Mouse (Mus musculus) neural tube, embryonic 13.5 days (tissue): ENCODE measurements around the gene Dhx34. TPM values are rescaled to one million over a fixed set of nuclear protein-coding genes. Genes with fewer than 3 reads are reported as not detected.

ENCODE experiments used
- ATAC-seq: fragments of 200-750 bp; cut with Nextera tagmentation; 2 replicates; pipeline ENCODE4 v1.8.0; 2017; ENCODE audit warnings: low read depth, mild to moderate bottlenecking, moderate TSS enrichment, moderate library complexity
- H3K27ac ChIP-seq: fragments of 300-500 bp; sonication (generic); replicated peaks from 2 replicates; pipeline ENCODE4 v1.5.1; 2015; ENCODE audit warnings: moderate library complexity, mild to moderate bottlenecking, inconsistent platforms
- H3K27me3 ChIP-seq: fragments of 300-500 bp; sonication (generic); 2 replicates; pipeline ENCODE4 v1.6.1; 2015; ENCODE audit warnings: mild to moderate bottlenecking, inconsistent platforms
- H3K36me3 ChIP-seq: fragments of 300-500 bp; sonication (generic); 2 replicates; pipeline ENCODE4 v1.6.1; 2015; ENCODE audit warnings: mild to moderate bottlenecking, inconsistent platforms
- H3K4me1 ChIP-seq: fragments of 300-500 bp; sonication (generic); replicated peaks from 2 replicates; pipeline ENCODE4 v1.6.1; 2015; ENCODE audit warnings: inconsistent platforms
- H3K4me2 ChIP-seq: fragments of 300-500 bp; sonication (generic); 2 replicates; pipeline ENCODE4 v1.6.1; 2015; ENCODE audit warnings: inconsistent platforms, mild to moderate bottlenecking, moderate library complexity
- H3K4me3 ChIP-seq: fragments of 300-500 bp; sonication (generic); 2 replicates; pipeline ENCODE4 v1.5.1; 2015; ENCODE audit warnings: mild to moderate bottlenecking, inconsistent platforms
- H3K9ac ChIP-seq: fragments of 300-500 bp; sonication (generic); 2 replicates; pipeline ENCODE4 v1.6.1; 2015; ENCODE audit warnings: moderate library complexity, mild to moderate bottlenecking, inconsistent platforms
- H3K9me3 ChIP-seq: fragments of 300-500 bp; sonication (generic); 2 replicates; pipeline ENCODE4 v1.6.1; 2016; ENCODE audit warnings: inconsistent platforms
- WGBS: fragments of 180-500 bp; shearing (Covaris S2); methylation state at CpG from one replicate; pipeline ENCODE4 v1.1.7; 2015; 5-methylcytosine and 5-hydroxymethylcytosine counted together
- polyA plus RNA-seq: library from polyadenylated mRNA; unstranded; fragments of >200 nt; fragmentation: Nextera tagmentation; extraction: Ambion mirVana; gene quantifications from 2 replicates; pipeline ENCODE4 v1.2.1, GENCODE M21; 2015

The Dhx34 gene
- polyA plus RNA-seq, 1 experiment from 2014 or later = 11.3 TPM

DNA sequence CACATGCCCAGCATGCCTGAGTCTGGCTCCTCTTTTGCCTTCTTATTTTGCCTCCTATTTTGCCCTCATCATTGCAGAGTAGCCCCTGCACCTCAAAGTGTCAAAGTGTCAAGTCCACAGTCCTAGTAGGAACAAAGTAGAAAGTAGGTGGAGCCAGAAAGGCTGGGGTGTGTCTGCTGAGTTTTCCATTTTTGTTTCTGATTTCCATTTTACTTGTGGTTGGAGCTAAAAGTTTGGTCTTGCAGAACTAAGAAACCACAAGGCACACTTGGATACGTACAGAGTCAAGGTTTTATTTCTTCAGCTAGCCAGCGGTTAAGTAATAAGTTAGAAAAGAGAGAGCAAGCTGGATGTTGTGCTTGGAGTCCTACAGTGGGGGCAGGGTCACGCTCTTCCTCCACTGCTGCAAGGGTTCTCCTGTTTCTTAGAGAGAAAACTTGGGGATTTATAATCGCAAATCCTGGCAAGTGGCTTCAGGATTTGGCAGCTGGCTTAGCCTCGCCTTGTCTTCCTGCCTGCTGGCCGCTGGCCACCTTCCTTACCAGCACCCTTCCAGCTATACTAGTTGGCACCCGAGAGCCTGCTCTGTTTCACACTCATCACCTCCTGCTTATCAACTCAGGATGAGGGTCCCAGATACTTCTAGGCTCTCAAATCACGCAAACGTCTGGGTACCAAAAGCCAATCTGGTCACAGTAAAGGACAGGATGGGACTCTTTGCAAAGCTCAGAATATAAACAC is 66.5 kb downstream of the Dhx34 start:
- Histone ChIP-seq H3K27me3 (peaks cover 8% of the 10 kb centered on the region), H3K9me3 (no peaks in the 10 kb centered on the region), H3K4me2 (no peak overlapping the region), H3K9ac (0 out of 2 replicates have a peak overlapping the region, but pooled peaks have one; percentile 22), H3K4me1 (peaks cover 15% of the 10 kb centered on the region), H3K36me3 (peaks cover 37% of the 10 kb centered on the region), H3K4me3 (no peak overlapping the region), H3K27ac (no peak overlapping the region)
- 84% methylated on average over 9 of the region's 9 CpGs for WGBS
- ATAC-seq = no peak

DNA sequence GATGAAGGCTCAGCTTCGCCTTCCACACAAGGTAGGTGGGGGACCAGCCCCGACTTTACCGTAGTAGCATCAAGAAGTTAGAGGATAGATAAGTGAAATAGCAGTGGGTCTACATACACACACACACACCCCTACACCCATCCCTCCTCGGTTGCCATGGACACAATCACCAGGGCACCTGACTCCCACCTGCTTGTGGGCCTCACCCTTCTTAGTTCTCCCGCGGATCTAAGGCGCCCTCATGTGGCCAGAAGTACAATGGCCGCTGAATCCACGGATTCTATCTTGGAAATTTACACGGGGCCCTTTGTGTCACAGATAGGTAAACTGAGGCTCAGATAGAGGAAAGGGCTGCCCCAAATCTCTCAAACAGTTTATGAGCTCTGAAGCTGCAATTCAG is 68.3 kb downstream of the Dhx34 start:
- peak; percentile 79 for ATAC-seq
- Histone ChIP-seq H3K4me3 (no peak overlapping the region), H3K27ac (no peak overlapping the region), H3K36me3 (peaks cover 42% of the 10 kb centered on the region), H3K9me3 (no peaks in the 10 kb centered on the region), H3K4me1 (peaks cover 6% of the 10 kb centered on the region), H3K9ac (no peak overlapping the region), H3K4me2 (no peak overlapping the region), H3K27me3 (peaks cover 7% of the 10 kb centered on the region)
- WGBS = 16% methylated on average over 10 of the region's 10 CpGs

DNA sequence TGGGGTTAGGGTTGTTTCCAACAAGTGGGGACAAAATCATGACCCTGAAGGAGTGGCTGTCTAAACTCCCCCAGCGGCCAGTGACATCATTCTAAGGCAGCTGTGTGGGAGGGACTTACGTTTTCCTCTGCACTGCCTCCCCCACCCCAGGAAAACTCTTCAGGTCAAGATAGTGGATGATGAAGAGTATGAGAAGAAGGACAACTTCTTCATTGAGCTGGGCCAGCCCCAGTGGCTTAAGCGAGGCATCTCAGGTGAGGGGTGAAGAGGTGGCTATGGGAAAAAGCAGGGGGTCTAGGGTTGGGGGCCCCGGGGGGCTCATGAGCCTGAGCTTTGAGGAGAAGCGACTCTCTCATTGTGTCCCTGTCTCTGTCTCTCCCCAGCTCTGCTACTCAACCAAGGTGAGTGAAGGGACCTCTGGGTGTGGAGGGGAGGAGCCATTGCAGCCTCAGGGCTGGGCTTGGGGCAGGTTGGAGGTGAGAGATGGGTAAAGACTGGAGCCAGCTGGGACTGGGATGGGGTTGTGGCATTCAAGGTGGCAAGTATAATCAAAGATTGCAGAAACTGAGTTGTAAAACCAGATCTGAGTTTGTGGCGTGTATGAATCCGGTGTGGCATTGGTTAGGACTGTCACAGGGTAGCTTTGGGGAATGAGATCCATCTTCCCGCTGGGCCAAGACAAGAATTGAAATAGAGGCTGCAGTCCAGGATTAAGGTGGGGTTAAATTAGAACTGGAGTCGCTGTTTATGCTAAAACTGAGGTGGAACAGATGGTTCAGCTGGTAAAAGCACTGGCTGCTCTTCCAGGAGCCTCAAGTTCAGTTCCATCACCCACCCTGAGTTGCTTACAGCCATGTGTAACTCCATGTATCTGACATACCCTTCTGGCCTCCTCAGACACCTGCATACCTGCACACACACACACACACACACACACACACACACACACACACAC is 71.4 kb downstream of the Dhx34 start:
- no peak overlapping the region for H3K27ac ChIP-seq
- no peaks in the 10 kb centered on the region for H3K9me3 ChIP-seq
- WGBS = 77% methylated on average over 9 of the region's 9 CpGs

DNA sequence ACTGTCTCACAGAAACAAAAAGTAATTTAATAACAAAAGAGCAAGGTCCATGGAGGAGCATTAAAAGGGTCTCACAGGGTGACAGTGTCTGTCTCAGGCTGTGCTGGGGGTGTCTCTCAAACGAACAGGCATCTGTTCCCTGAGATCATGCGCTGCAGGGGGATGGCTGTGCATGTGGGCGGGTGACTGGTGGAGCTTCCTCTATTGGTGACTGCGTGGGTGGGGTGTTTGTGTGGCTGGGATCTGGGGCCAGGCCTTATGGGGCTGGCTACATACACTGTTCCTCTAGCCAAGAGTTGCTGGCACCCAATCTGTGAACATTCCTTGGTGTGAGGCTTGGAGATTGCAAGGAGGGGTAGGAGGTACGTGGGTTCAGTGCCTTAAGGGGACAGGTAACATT is 72.6 kb downstream of the Dhx34 start:
- Histone ChIP-seq H3K4me2 (no peak overlapping the region), H3K4me1 (peaks cover 22% of the 10 kb centered on the region), H3K4me3 (no peak overlapping the region), H3K27ac (no peak overlapping the region), H3K36me3 (peaks cover 38% of the 10 kb centered on the region), H3K9ac (no peak overlapping the region), H3K27me3 (no peaks in the 10 kb centered on the region), H3K9me3 (no peaks in the 10 kb centered on the region)
- no peak for ATAC-seq
- 56% methylated on average over 5 of the region's 5 CpGs for WGBS

More for the DNA sequence above, 71.4 kb downstream of the Dhx34 start:
- ATAC-seq = no peak
- Histone ChIP-seq H3K27me3 (no peaks in the 10 kb centered on the region), H3K9ac (no peak overlapping the region), H3K36me3 (peaks cover 39% of the 10 kb centered on the region), H3K4me1 (peaks cover 22% of the 10 kb centered on the region), H3K4me2 (no peak overlapping the region), H3K4me3 (no peak overlapping the region)

DNA sequence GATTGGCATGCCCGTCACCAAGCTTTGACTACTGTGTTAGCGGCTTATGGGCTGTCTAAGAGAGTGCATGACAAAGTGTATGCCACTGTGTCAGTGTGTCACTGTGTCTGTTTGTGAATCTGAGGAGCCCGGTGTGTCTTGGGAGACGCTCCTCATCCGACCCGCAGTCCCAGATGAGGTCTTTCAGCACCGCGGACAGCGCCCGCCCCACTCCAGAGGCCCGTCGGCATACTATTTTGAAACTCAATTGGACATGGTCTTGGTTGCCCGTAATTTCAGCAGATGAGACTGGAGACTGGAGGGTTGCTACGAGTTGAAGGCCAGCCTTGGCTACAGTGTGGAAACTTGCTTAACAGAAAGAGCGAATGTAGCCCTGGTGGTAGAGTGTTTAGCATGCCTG is 74.2 kb downstream of the Dhx34 start:
- H3K4me3 ChIP-seq = no peak overlapping the region
- H3K27me3 ChIP-seq = no peaks in the 10 kb centered on the region
- WGBS = 14% methylated on average over 15 of the region's 15 CpGs
- H3K9me3 ChIP-seq = no peaks in the 10 kb centered on the region
- H3K9ac ChIP-seq = no peak overlapping the region
- no peak overlapping the region for H3K27ac ChIP-seq
- no peak for ATAC-seq
- H3K4me2 ChIP-seq = no peak overlapping the region
- H3K4me1 ChIP-seq = peaks cover 17% of the 10 kb centered on the region
- H3K36me3 ChIP-seq = peaks cover 46% of the 10 kb centered on the region

Other genes with a start within 250 kb of the Dhx34 start
- gene Bicra, start 174.1 kb downstream of the Dhx34 start, polyA plus RNA-seq = 8.4 and 9.2 TPM in 2 replicates
- 0.04 and 0.10 TPM in 2 replicates for gene Zfp541, start 160.2 kb downstream of the Dhx34 start, polyA plus RNA-seq
- gene Napa, start 123.6 kb downstream of the Dhx34 start, polyA plus RNA-seq = 235 and 247 TPM in 2 replicates
- 37.9 and 41.4 TPM in 2 replicates for gene Kptn, start 102.1 kb downstream of the Dhx34 start, polyA plus RNA-seq
- 1.1 and 1.4 TPM in 2 replicates for gene Slc8a2, start 92.2 kb downstream of the Dhx34 start, polyA plus RNA-seq
- 139 and 161 TPM in 2 replicates for gene Meis3, start 46.9 kb downstream of the Dhx34 start, polyA plus RNA-seq
- 0.15 TPM in 1 of 2 replicates, not detected in the other for gene C5ar2, start 22.1 kb upstream of the Dhx34 start, polyA plus RNA-seq
- 2.3 and 2.8 TPM in 2 replicates for gene C5ar1, start 37.5 kb upstream of the Dhx34 start, polyA plus RNA-seq
- 30.0 and 39.3 TPM in 2 replicates for gene Inafm1, start 51.6 kb upstream of the Dhx34 start, polyA plus RNA-seq
- gene Ccdc9, start 64.8 kb upstream of the Dhx34 start, polyA plus RNA-seq = 31.2 and 35.4 TPM in 2 replicates
- gene Bbc3, start 86.4 kb upstream of the Dhx34 start, polyA plus RNA-seq = 22.4 and 22.8 TPM in 2 replicates
- gene Sae1, start 165.8 kb upstream of the Dhx34 start, polyA plus RNA-seq = 264 and 281 TPM in 2 replicates
- 16.8 and 19.9 TPM in 2 replicates for gene Zc3h4, start 178.9 kb upstream of the Dhx34 start, polyA plus RNA-seq
- gene Tmem160, start 230.7 kb upstream of the Dhx34 start, polyA plus RNA-seq = 54.6 and 59.0 TPM in 2 replicates